In the genomic region with DNA sequence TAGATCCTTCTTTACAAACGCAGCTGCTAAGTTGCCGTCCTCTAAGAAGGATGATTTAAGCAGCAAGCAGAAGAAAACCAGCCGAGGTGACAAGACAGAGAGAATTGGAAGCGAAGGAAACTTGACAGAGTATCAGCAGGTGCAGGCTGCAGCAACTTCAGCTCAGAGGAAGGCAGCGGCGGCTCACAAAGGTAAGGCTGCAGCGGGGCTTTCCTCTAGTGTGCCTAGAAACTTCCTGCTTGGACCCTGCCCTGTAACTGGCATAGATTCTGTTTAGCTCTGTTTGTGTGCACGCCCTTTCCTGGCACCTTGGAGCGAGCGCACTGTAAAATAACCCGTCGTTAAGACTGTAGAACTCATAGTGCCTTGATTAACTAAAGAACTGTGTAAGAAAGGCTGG, we compare ENCODE assay signal across 8 mouse cellular contexts.
A peak's percentile ranks its signal among the peaks of the same experiment; 100 is the strongest.
DNase-seq lines count a peak whose midpoint lies in the region; ATAC-seq and TF ChIP-seq lines count a peak whose summit lies in the region.

No protein-coding gene starts in this region.

- no peak for ATAC-seq in heart, embryonic 14.5 days (ENCODE audit: insufficient number of reproducible peaks, insufficient read depth, low FRiP score, low read depth)
- peak; percentile 30; the same call in 1 of the 2 replicates for ATAC-seq in forebrain, embryonic 13.5 days
- no peak for ATAC-seq in midbrain, postnatal 0 days (ENCODE audit: low FRiP score)
- ATAC-seq in megakaryocyte-erythroid progenitor cell, adult 5-6 weeks (replicated peaks; ENCODE audit: low FRiP score, low TSS enrichment, poor library complexity, severe bottlenecking): no peak

- no peak overlapping the region for H3K27ac ChIP-seq in heart, embryonic 14.5 days (replicated peaks in 1 of 2; ENCODE audit: control insufficient read depth in 1 of 2, insufficient read depth in 1 of 2, low read depth in 2 of 2, low read length in 2 of 2)
- H3K27ac ChIP-seq in forebrain, embryonic 13.5 days: no peak overlapping the region
- H3K27ac ChIP-seq in midbrain, postnatal 0 days (ENCODE audit: low read depth, low read length): no peak overlapping the region

- WGBS in heart, embryonic 14.5 days: 37% methylated on average over 12 of the region's 12 CpGs
- WGBS in forebrain, embryonic 13.5 days: 8% methylated on average over 12 of the region's 12 CpGs
- WGBS in midbrain, postnatal 0 days: 22% methylated on average over 12 of the region's 12 CpGs

- H3K4me1 ChIP-seq in heart, embryonic 14.5 days (ENCODE audit: control insufficient read depth in 2 of 2, insufficient read depth in 2 of 2, low read length in 2 of 2): peaks cover 0 to 3% of the 10 kb centered on the region in 2 experiments; a peak in 3 of 4 replicates
- H3K4me1 ChIP-seq in forebrain, embryonic 13.5 days: peaks cover 13% of the 10 kb centered on the region
- H3K4me1 ChIP-seq in midbrain, postnatal 0 days (ENCODE audit: insufficient read depth, low read length): no peaks in the 10 kb centered on the region

- H3K9ac ChIP-seq in heart, embryonic 14.5 days (ENCODE audit: low read length): peak overlapping the region; percentile 36; the same call in 1 of the 2 replicates
- peak overlapping the region; percentile 48 for H3K9ac ChIP-seq in forebrain, embryonic 13.5 days
- no peak overlapping the region; the same call in 1 of the 2 replicates for H3K9ac ChIP-seq in midbrain, postnatal 0 days (replicated peaks; ENCODE audit: low read length, poor library complexity, severe bottlenecking)

- H3K36me3 ChIP-seq in heart, embryonic 14.5 days (ENCODE audit: control insufficient read depth, insufficient read depth, low read length): no peaks in the 10 kb centered on the region
- no peaks in the 10 kb centered on the region for H3K36me3 ChIP-seq in forebrain, embryonic 13.5 days (ENCODE audit: poor library complexity, severe bottlenecking)
- no peaks in the 10 kb centered on the region for H3K36me3 ChIP-seq in midbrain, postnatal 0 days (ENCODE audit: insufficient read depth, low read length)

- H3K4me3 ChIP-seq in heart, embryonic 14.5 days (ENCODE audit: control insufficient read depth in 1 of 2, insufficient read depth in 1 of 2, low read depth in 1 of 2, low read length in 2 of 2): peak overlapping the region; percentile 7 to 27; a peak in 3 of 4 replicates
- H3K4me3 ChIP-seq in forebrain, embryonic 13.5 days: peak overlapping the region; percentile 34
- peak overlapping the region; percentile 5; the same call in 1 of the 2 replicates for H3K4me3 ChIP-seq in midbrain, postnatal 0 days (ENCODE audit: low read depth, low read length)

- H3K4me2 ChIP-seq in heart, embryonic 14.5 days (ENCODE audit: low read length): peak overlapping the region; percentile 48
- H3K4me2 ChIP-seq in forebrain, embryonic 13.5 days: peak overlapping the region; percentile 59
- peak overlapping the region; percentile 36 for H3K4me2 ChIP-seq in midbrain, postnatal 0 days (ENCODE audit: low read depth, low read length, poor library complexity, severe bottlenecking)

- no peak for TF ChIP-seq CTCF in midbrain, postnatal 0 days (IDR thresholded peaks at IDR 0.05)

- no peak for DNase-seq in heart, adult 8-10 months (ENCODE audit: low spot score)
- peak; percentile 52 for DNase-seq in kidney, postnatal 14 days
- no peak for DNase-seq in midbrain, postnatal 0 days (ENCODE audit: low spot score)
- no peak for DNase-seq in right cerebral cortex, postnatal 4 days
- no peak for DNase-seq in right cerebral cortex, postnatal 36 days (ENCODE audit: low spot score in 2 of 2)

- no peaks in the 10 kb centered on the region for H3K9me3 ChIP-seq in heart, embryonic 14.5 days (ENCODE audit: control insufficient read depth, low read length)
- no peaks in the 10 kb centered on the region for H3K9me3 ChIP-seq in forebrain, embryonic 13.5 days (replicated peaks)
- H3K9me3 ChIP-seq in midbrain, postnatal 0 days (ENCODE audit: low read length): no peaks in the 10 kb centered on the region

- no peaks in the 10 kb centered on the region for H3K27me3 ChIP-seq in heart, embryonic 14.5 days (ENCODE audit: control insufficient read depth, insufficient read depth, low read length)
- H3K27me3 ChIP-seq in forebrain, embryonic 13.5 days: no peaks in the 10 kb centered on the region
- H3K27me3 ChIP-seq in midbrain, postnatal 0 days (ENCODE audit: insufficient read depth, low read length): no peaks in the 10 kb centered on the region
